Mouse (Mus musculus): Measurements from ENCODE around the gene Bud31. TPM values are rescaled to one million over a fixed set of nuclear protein-coding genes. Genes with fewer than 3 reads are reported as not detected.
A peak's percentile ranks its signal among the peaks of the same experiment; 100 is the strongest.
"Not testable (repeated sequence)": the region's sequence is repeated elsewhere in the genome, so short reads cannot be mapped to it uniquely, and the experiment has no call there.

Bud31 gene
- polyA plus RNA-seq, 1 experiment from 2014 or later = 140 TPM

- H3K27ac ChIP-seq (ENCODE audit: poor library complexity, severe bottlenecking) = peak overlapping the region; percentile 12; the same call in 1 of the 2 replicates
- H3K9me3 ChIP-seq (replicated peaks) = no peaks in the 10 kb centered on the region
- no peak for ATAC-seq (ENCODE audit: insufficient number of reproducible peaks, low FRiP score)
- no peak overlapping the region for H3K9ac ChIP-seq
- H3K27me3 ChIP-seq (replicated peaks) = no peaks in the 10 kb centered on the region
- no peak overlapping the region for H3K4me3 ChIP-seq
- H3K36me3 ChIP-seq = peaks cover 95% of the 10 kb centered on the region
- H3K4me2 ChIP-seq = no peak overlapping the region
- 86% methylated on average over 4 of the region's 4 CpGs for WGBS
- 0 out of 2 replicates have a peak, but pooled peaks cover 4% of the 10 kb centered on the region for H3K4me1 ChIP-seq (replicated peaks)
Observed at GRCm38 (mm10) chr5:145129124-145129523, 11.0 kb upstream of the Bud31 start.

GRCm38 (mm10) chr5:145129773-145130172 lies 10.4 kb upstream of the Bud31 start:
- 78% methylated on average over 6 of the region's 6 CpGs for WGBS
- H3K4me2 ChIP-seq = not testable (repeated sequence)

GRCm38 (mm10) chr5:145130191-145130590 lies 10.0 kb upstream of the Bud31 start:
- H3K4me1 ChIP-seq (replicated peaks) = 0 out of 2 replicates have a peak, but pooled peaks cover 4% of the 10 kb centered on the region
- no peaks in the 10 kb centered on the region for H3K27me3 ChIP-seq (replicated peaks)
- no peak overlapping the region for H3K9ac ChIP-seq
- H3K27ac ChIP-seq (ENCODE audit: poor library complexity, severe bottlenecking) = no peak overlapping the region
- H3K36me3 ChIP-seq = peaks cover 95% of the 10 kb centered on the region
- no peaks in the 10 kb centered on the region for H3K9me3 ChIP-seq (replicated peaks)
- H3K4me2 ChIP-seq = no peak overlapping the region
- ATAC-seq (ENCODE audit: insufficient number of reproducible peaks, low FRiP score) = no peak
- no peak overlapping the region for H3K4me3 ChIP-seq
- 83% methylated on average over 11 of the region's 11 CpGs for WGBS

More at GRCm38 (mm10) chr5:145129773-145130172, 10.4 kb upstream of the Bud31 start:
- H3K9ac ChIP-seq; H3K27ac ChIP-seq (ENCODE audit: poor library complexity, severe bottlenecking); ATAC-seq (ENCODE audit: insufficient number of reproducible peaks, low FRiP score); H3K9me3 ChIP-seq (replicated peaks); H3K4me3 ChIP-seq; H3K4me1 ChIP-seq (replicated peaks); H3K27me3 ChIP-seq (replicated peaks): not testable (repeated sequence)
- peaks cover 95% of the 10 kb centered on the region for H3K36me3 ChIP-seq

- no peak for ATAC-seq (ENCODE audit: insufficient number of reproducible peaks, low FRiP score)
- H3K4me1 ChIP-seq (replicated peaks) = 0 out of 2 replicates have a peak, but pooled peaks cover 4% of the 10 kb centered on the region
- H3K4me2 ChIP-seq = no peak overlapping the region
- no peak overlapping the region for H3K4me3 ChIP-seq
- peaks cover 89% of the 10 kb centered on the region for H3K36me3 ChIP-seq
- WGBS = 82% methylated on average over 3 of the region's 3 CpGs
- H3K27me3 ChIP-seq (replicated peaks) = no peaks in the 10 kb centered on the region
- no peak overlapping the region for H3K9ac ChIP-seq
- no peak overlapping the region for H3K27ac ChIP-seq (ENCODE audit: poor library complexity, severe bottlenecking)
- no peaks in the 10 kb centered on the region for H3K9me3 ChIP-seq (replicated peaks)
Observed at GRCm38 (mm10) chr5:145130995-145131394, 9.2 kb upstream of the Bud31 start.

- not testable (repeated sequence) for H3K9me3 ChIP-seq (replicated peaks); H3K27me3 ChIP-seq (replicated peaks); H3K4me2 ChIP-seq; H3K4me3 ChIP-seq; H3K27ac ChIP-seq (ENCODE audit: poor library complexity, severe bottlenecking); ATAC-seq (ENCODE audit: insufficient number of reproducible peaks, low FRiP score); H3K9ac ChIP-seq
- WGBS = 91% methylated on average over 6 of the region's 6 CpGs
- H3K36me3 ChIP-seq = peaks cover 78% of the 10 kb centered on the region
- peaks cover 13% of the 10 kb centered on the region for H3K4me1 ChIP-seq (replicated peaks)
Observed at GRCm38 (mm10) chr5:145133275-145133674, 6.9 kb upstream of the Bud31 start.

GRCm38 (mm10) chr5:145138836-145139235 lies 1.3 kb upstream of the Bud31 start:
- no peaks in the 10 kb centered on the region for H3K9me3 ChIP-seq (replicated peaks)
- H3K27me3 ChIP-seq (replicated peaks) = no peaks in the 10 kb centered on the region
- peak overlapping the region; percentile 96 for H3K4me2 ChIP-seq
- peaks cover 26% of the 10 kb centered on the region for H3K4me1 ChIP-seq (replicated peaks)
- peak overlapping the region; percentile 80 for H3K4me3 ChIP-seq
- ATAC-seq (ENCODE audit: insufficient number of reproducible peaks, low FRiP score) = no peak
- H3K36me3 ChIP-seq = peaks cover 52% of the 10 kb centered on the region
- H3K27ac ChIP-seq (ENCODE audit: poor library complexity, severe bottlenecking) = no peak overlapping the region
- peak overlapping the region; percentile 94 for H3K9ac ChIP-seq
- WGBS = 14% methylated on average over 6 of the region's 6 CpGs

GRCm38 (mm10) chr5:145140611-145141010 lies 449 bp downstream of the Bud31 start:
- Histone ChIP-seq H3K27me3 (replicated peaks) (no peaks in the 10 kb centered on the region), H3K4me3 (peak overlapping the region; percentile 80), H3K36me3 (peaks cover 54% of the 10 kb centered on the region), H3K27ac (ENCODE audit: poor library complexity, severe bottlenecking) (peak overlapping the region; percentile 83), H3K4me1 (replicated peaks) (peaks cover 26% of the 10 kb centered on the region), H3K4me2 (peak overlapping the region; percentile 96), H3K9ac (peak overlapping the region; percentile 94), H3K9me3 (replicated peaks) (no peaks in the 10 kb centered on the region)
- ATAC-seq (ENCODE audit: insufficient number of reproducible peaks, low FRiP score) = 0 out of 2 replicates have a peak, but pooled peaks have one; percentile 16
- under 1% methylated on average over 18 of the region's 18 CpGs for whole genome bisulfite sequencing

- Histone ChIP-seq H3K9ac (no peak overlapping the region), H3K4me2 (no peak overlapping the region), H3K27ac (ENCODE audit: poor library complexity, severe bottlenecking) (no peak overlapping the region), H3K9me3 (replicated peaks) (no peaks in the 10 kb centered on the region), H3K4me3 (no peak overlapping the region), H3K36me3 (peaks cover 100% of the 10 kb centered on the region), H3K27me3 (replicated peaks) (no peaks in the 10 kb centered on the region), H3K4me1 (replicated peaks) (no peaks in the 10 kb centered on the region)
- no peak for ATAC-seq (ENCODE audit: insufficient number of reproducible peaks, low FRiP score)
- 91% methylated on average over 5 of the region's 5 CpGs for WGBS
Observed at GRCm38 (mm10) chr5:145147748-145148147, 7.6 kb downstream of the Bud31 start.

- Histone ChIP-seq H3K9ac (no peak overlapping the region), H3K4me3 (no peak overlapping the region), H3K4me2 (no peak overlapping the region), H3K9me3 (replicated peaks) (no peaks in the 10 kb centered on the region), H3K4me1 (replicated peaks) (no peaks in the 10 kb centered on the region), H3K36me3 (peaks cover 99% of the 10 kb centered on the region), H3K27me3 (replicated peaks) (no peaks in the 10 kb centered on the region), H3K27ac (ENCODE audit: poor library complexity, severe bottlenecking) (no peak overlapping the region)
- WGBS = 66% methylated on average over 6 of the region's 6 CpGs
- ATAC-seq (ENCODE audit: insufficient number of reproducible peaks, low FRiP score) = no peak
Observed at GRCm38 (mm10) chr5:145149294-145149693, 9.1 kb downstream of the Bud31 start.

- H3K36me3 ChIP-seq = peaks cover 92% of the 10 kb centered on the region
- WGBS = 81% methylated on average over 5 of the region's 5 CpGs
- H3K4me2 ChIP-seq = no peak overlapping the region
- H3K9me3 ChIP-seq (replicated peaks) = no peaks in the 10 kb centered on the region
- H3K9ac ChIP-seq = no peak overlapping the region
- H3K4me3 ChIP-seq = no peak overlapping the region
- H3K4me1 ChIP-seq (replicated peaks) = no peaks in the 10 kb centered on the region
- H3K27me3 ChIP-seq (replicated peaks) = no peaks in the 10 kb centered on the region
- peak; percentile 78 for ATAC-seq (ENCODE audit: insufficient number of reproducible peaks, low FRiP score)
- no peak overlapping the region; the same call in 1 of the 2 replicates for H3K27ac ChIP-seq (ENCODE audit: poor library complexity, severe bottlenecking)
Observed at GRCm38 (mm10) chr5:145152690-145153089, 12.5 kb downstream of the Bud31 start.

GRCm38 (mm10) chr5:145161361-145161760 lies 21.2 kb downstream of the Bud31 start:
- no peak overlapping the region for H3K4me3 ChIP-seq
- H3K27ac ChIP-seq (ENCODE audit: poor library complexity, severe bottlenecking) = no peak overlapping the region
- H3K36me3 ChIP-seq = peaks cover 79% of the 10 kb centered on the region
- peaks cover 25% of the 10 kb centered on the region for H3K4me1 ChIP-seq (replicated peaks)
- H3K9ac ChIP-seq = no peak overlapping the region
- H3K27me3 ChIP-seq (replicated peaks) = no peaks in the 10 kb centered on the region
- ATAC-seq (ENCODE audit: insufficient number of reproducible peaks, low FRiP score) = no peak
- WGBS = 93% methylated on average over 14 of the region's 14 CpGs
- H3K9me3 ChIP-seq (replicated peaks) = no peaks in the 10 kb centered on the region
- H3K4me2 ChIP-seq = no peak overlapping the region

GRCm38 (mm10) chr5:145164710-145165109 lies 24.5 kb downstream of the Bud31 start:
- H3K9me3 ChIP-seq (replicated peaks) = no peaks in the 10 kb centered on the region
- H3K27me3 ChIP-seq (replicated peaks) = no peaks in the 10 kb centered on the region
- H3K27ac ChIP-seq (ENCODE audit: poor library complexity, severe bottlenecking) = no peak overlapping the region
- peak overlapping the region; percentile 9; the same call in 1 of the 2 replicates for H3K4me3 ChIP-seq
- peaks cover 48% of the 10 kb centered on the region for H3K36me3 ChIP-seq
- H3K9ac ChIP-seq = peak overlapping the region; percentile 8; the same call in 1 of the 2 replicates
- WGBS = 50% methylated on average over 3 of the region's 3 CpGs
- H3K4me1 ChIP-seq (replicated peaks) = peaks cover 39% of the 10 kb centered on the region
- peak overlapping the region; percentile 71 for H3K4me2 ChIP-seq
- ATAC-seq (ENCODE audit: insufficient number of reproducible peaks, low FRiP score) = no peak
